Mouse (Mus musculus) small intestine, adult 2 months (tissue): ENCODE measurements around the gene Fam151b.

Experiments used
- CTCF ChIP-seq: fragments of 200-500 bp; IDR thresholded peaks from 2 replicates; pipeline ENCODE4 v1.5.1; 2012; ENCODE audit warnings: low read depth, mild to moderate bottlenecking, control low read depth, inconsistent platforms, low read length, moderate library complexity, mixed read lengths; ENCODE audit not compliant: insufficient replicate concordance, insufficient read length; ENCODE audit errors: extremely low read depth
- POLR2A ChIP-seq: fragments of 200-500 bp; IDR thresholded peaks from 2 replicates; pipeline ENCODE4 v1.6.1; 2012; ENCODE audit warnings: low read depth, mild to moderate bottlenecking, control low read depth, inconsistent platforms, low read length, moderate library complexity

DNA sequence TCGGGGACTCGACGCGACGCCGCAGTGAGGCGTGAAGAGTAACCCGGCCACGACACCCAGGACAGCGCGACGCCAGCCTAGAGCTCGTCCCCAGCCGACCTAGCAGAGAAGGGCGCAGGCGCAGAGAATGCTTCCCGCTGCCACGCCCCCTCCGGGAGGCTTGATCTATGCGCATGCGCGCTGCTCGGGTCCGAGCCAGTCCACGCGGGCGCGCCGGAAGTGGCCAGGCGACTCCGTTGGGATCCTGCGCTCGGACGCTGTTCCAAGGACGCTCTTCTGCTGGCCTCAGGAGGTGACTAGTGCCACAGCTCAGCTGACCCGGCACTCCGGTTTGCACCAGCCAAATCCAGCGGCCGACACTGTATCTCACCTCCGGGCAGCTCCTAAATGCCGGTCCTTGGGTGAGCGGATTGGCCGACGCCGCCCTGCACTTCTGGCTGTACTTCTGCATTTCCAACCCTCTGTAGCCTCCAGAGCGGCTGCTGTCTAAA, 47.0 kb upstream of the Fam151b start, which contains the start of gene Zfyve16:
- TF ChIP-seq CTCF (no peak), POLR2A (peak; percentile 81)
